34 mouse cellular contexts compared by ENCODE assay signal in genomic region chr3:42129821-42130560, GRCm38 (mm10).
DNase-seq lines count a peak whose midpoint lies in the region; ATAC-seq lines count a peak whose summit lies in the region.
"Had no signal": no experiment of that assay in that cellular context is flagged by ENCODE, and none has a peak within 500 bp of the region (broad histone marks: within the 10 kb centered on the region; RNA-seq: fewer than 3 reads in every experiment).

No protein-coding gene starts in this region.

- 64% methylated on average over 3 of the region's 3 CpGs for WGBS in forebrain, embryonic 15.5 days

- intact Hi-C loops in left cerebral cortex, postnatal 14 days (cut with DNase I), result no loop called here

- no peaks in the 10 kb centered on the region for H3K9me3 ChIP-seq in forebrain, embryonic 15.5 days
- H3K9me3 ChIP-seq: embryonic facial prominence, embryonic 12.5 days; G1E; heart, embryonic 13.5 days; intestine, embryonic 15.5 days; liver, embryonic 13.5 days; midbrain, embryonic 15.5 days; neural tube, embryonic 15.5 days had no signal

- H3K4me1 ChIP-seq in forebrain, embryonic 15.5 days, result no peaks in the 10 kb centered on the region
- H3K4me1 ChIP-seq: embryonic facial prominence, embryonic 12.5 days; heart, embryonic 13.5 days; intestine, embryonic 15.5 days; liver, embryonic 13.5 days; midbrain, embryonic 15.5 days; neural tube, embryonic 15.5 days had no signal

- no peak for ATAC-seq in forebrain, embryonic 15.5 days (replicated peaks)
- ATAC-seq: forebrain, embryonic 14.5 days; hindbrain, embryonic 16.5 days; intestine, embryonic 15.5 days; midbrain, embryonic 15.5 days; Patski had no signal

- no peak overlapping the region for H3K4me2 ChIP-seq in forebrain, embryonic 15.5 days (replicated peaks)
- H3K4me2 ChIP-seq: embryonic facial prominence, embryonic 12.5 days; heart, embryonic 13.5 days; intestine, embryonic 15.5 days; liver, embryonic 13.5 days; midbrain, embryonic 15.5 days; neural tube, embryonic 15.5 days had no signal

- H3K9ac ChIP-seq in forebrain, embryonic 15.5 days (replicated peaks), result no peak overlapping the region
- H3K9ac ChIP-seq: embryonic facial prominence, embryonic 12.5 days; heart, embryonic 13.5 days; intestine, embryonic 15.5 days; liver, embryonic 13.5 days; midbrain, embryonic 15.5 days; neural tube, embryonic 15.5 days had no signal

- H3K4me3 ChIP-seq in forebrain, embryonic 15.5 days, result no peak overlapping the region
- H3K4me3 ChIP-seq: embryonic facial prominence, embryonic 12.5 days; gastrocnemius, adult 2 months; heart, embryonic 13.5 days; intestine, embryonic 15.5 days; liver, embryonic 13.5 days; midbrain, embryonic 15.5 days; neural tube, embryonic 15.5 days had no signal

- H3K36me3 ChIP-seq in forebrain, embryonic 15.5 days, result no peaks in the 10 kb centered on the region
- H3K36me3 ChIP-seq: embryonic facial prominence, embryonic 12.5 days; G1E; heart, embryonic 13.5 days; intestine, embryonic 15.5 days; liver, embryonic 13.5 days; midbrain, embryonic 15.5 days; neural tube, embryonic 15.5 days had no signal

- H3K27me3 ChIP-seq in forebrain, embryonic 15.5 days, result no peaks in the 10 kb centered on the region
- H3K27me3 ChIP-seq: embryonic facial prominence, embryonic 12.5 days; heart, embryonic 13.5 days; intestine, embryonic 15.5 days; liver, embryonic 13.5 days; midbrain, embryonic 15.5 days; neural tube, embryonic 15.5 days had no signal

- peak; percentile 83 to 85 for DNase-seq in frontal cortex, adult 2 months (ENCODE audit: extremely low spot score in 1 of 2, low spot score in 1 of 2)
- DNase-seq in frontal cortex, postnatal 25 days (ENCODE audit: low spot score in 2 of 2), result no peak
- peak; percentile 82 for DNase-seq in right cerebral cortex, adult 18-20 months
- DNase-seq in right cerebral cortex, postnatal 4 days, result no peak
- DNase-seq in left cerebral cortex, postnatal 14 days (ENCODE audit: low spot score in 2 of 2), result peak; percentile 55 to 68
- peak; percentile 46 to 72 for DNase-seq in right cerebral cortex, postnatal 36 days (ENCODE audit: low spot score in 2 of 2)
- no peak for DNase-seq in liver
- DNase-seq: adrenal gland, postnatal 10 days; cerebellum, adult 11 months; cerebellum, adult 9-10 months; cerebellum, postnatal 36 days; embryo, embryonic 11 days; gastrocnemius, adult 2 months; gastrocnemius, postnatal 36 days; heart, postnatal 10 days; kidney, adult 2 months; kidney, postnatal 36 days; liver, embryonic 13.5 days; lung, adult 2 months; lung, postnatal 14 days; retina, postnatal 1 day; spleen, adult 18-20 months; thymus, adult 18-20 months; thymus, postnatal 36 days had no signal

- no peak overlapping the region for H3K27ac ChIP-seq in forebrain, embryonic 15.5 days (replicated peaks)
- H3K27ac ChIP-seq: embryonic facial prominence, embryonic 12.5 days; gastrocnemius, adult 2 months; heart, embryonic 13.5 days; intestine, embryonic 15.5 days; liver, embryonic 13.5 days; midbrain, embryonic 15.5 days; neural tube, embryonic 15.5 days had no signal

Comparison
In these comparisons a context has a peak if more than half of its experiments do, and no peak if none do; other contexts are left out.
1. DNase-seq: peak in frontal cortex, adult 2 months (2 of 2), right cerebral cortex, adult 18-20 months (single experiment), left cerebral cortex, postnatal 14 days (2 of 2) and right cerebral cortex, postnatal 36 days (2 of 2); none in frontal cortex, postnatal 25 days (0 of 2), right cerebral cortex, postnatal 4 days (single experiment) and liver (single experiment).